9 mouse cellular contexts compared by ENCODE assay signal in the genomic region with DNA sequence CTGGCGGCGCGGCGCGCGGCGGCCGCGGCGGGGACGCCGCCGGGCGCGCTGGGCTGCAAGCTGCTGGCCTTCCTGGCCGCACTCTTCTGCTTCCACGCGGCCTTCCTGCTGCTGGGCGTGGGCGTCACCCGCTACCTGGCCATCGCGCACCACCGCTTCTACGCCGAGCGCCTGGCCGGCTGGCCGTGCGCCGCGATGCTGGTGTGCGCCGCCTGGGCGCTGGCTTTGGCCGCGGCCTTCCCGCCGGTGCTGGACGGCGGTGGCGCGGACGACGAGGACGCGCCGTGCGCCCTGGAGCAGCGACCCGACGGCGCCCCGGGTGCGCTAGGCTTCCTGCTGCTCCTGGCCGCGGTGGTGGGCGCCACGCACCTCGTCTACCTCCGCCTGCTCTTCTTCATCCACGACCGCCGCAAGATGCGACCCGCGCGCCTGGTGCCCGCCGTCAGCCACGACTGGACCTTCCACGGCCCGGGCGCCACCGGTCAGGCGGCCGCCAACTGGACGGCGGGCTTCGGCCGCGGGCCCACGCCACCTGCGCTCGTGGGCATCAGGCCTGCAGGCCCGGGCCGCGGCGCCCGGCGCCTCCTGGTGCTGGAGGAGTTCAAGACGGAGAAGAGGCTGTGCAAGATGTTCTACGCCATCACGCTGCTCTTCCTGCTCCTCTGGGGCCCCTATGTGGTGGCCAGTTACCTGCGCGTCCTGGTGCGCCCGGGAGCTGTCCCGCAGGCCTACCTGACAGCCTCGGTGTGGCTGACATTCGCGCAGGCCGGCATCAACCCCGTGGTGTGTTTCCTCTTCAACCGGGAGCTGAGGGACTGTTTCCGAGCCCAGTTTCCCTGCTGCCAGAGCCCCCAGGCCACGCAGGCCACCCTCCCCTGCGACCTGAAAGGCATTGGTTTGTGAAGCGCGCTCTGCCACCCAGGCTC. TPM values are rescaled to one million over a fixed set of nuclear protein-coding genes. Genes with fewer than 3 reads are reported as not detected.
DNase-seq lines count a peak whose midpoint lies in the region; ATAC-seq and TF ChIP-seq lines count a peak whose summit lies in the region.
"Had no signal": no experiment of that assay in that cellular context is flagged by ENCODE, and none has a peak within 500 bp of the region (broad histone marks: within the 10 kb centered on the region; RNA-seq: fewer than 3 reads in every experiment).

No protein-coding gene starts in this region.

- no peak overlapping the region for H3K27ac ChIP-seq in brown adipose tissue, adult 24 weeks (replicated peaks; ENCODE audit: low read depth, low read length)
- H3K27ac ChIP-seq in embryonic facial prominence, embryonic 15.5 days (replicated peaks): peak overlapping the region; percentile 71; the same call in 1 of the 2 replicates
- no peak overlapping the region for H3K27ac ChIP-seq in intestine, embryonic 14.5 days (ENCODE audit: low read depth)
- H3K27ac ChIP-seq: macrophage had no signal

- no peak for ATAC-seq in embryonic facial prominence, embryonic 15.5 days (ENCODE audit: insufficient number of reproducible peaks, low FRiP score, low TSS enrichment, low read depth)
- ATAC-seq in intestine, embryonic 14.5 days (replicated peaks; ENCODE audit: low FRiP score, low TSS enrichment, low read depth): peak; percentile 3; the same call in 1 of the 2 replicates

- no peak for TF ChIP-seq CTCF in lung, adult 2 months (IDR thresholded peaks at IDR 0.05; ENCODE audit: insufficient read depth, low read length)

- TF ChIP-seq POLR2A in lung, adult 2 months (IDR thresholded peaks at IDR 0.05; ENCODE audit: borderline replicate concordance, extremely low read depth, low read depth, low read length): no peak

- no peaks in the 10 kb centered on the region for H3K36me3 ChIP-seq in embryonic facial prominence, embryonic 15.5 days
- no peaks in the 10 kb centered on the region for H3K36me3 ChIP-seq in intestine, embryonic 14.5 days (ENCODE audit: control insufficient read depth, insufficient read depth, low read length)
- H3K36me3 ChIP-seq in megakaryocyte, embryonic 14.5 days (replicated peaks; ENCODE audit: low read length): no peaks in the 10 kb centered on the region

- H3K27me3 ChIP-seq in embryonic facial prominence, embryonic 15.5 days: peaks cover 47% of the 10 kb centered on the region
- peaks cover 52% of the 10 kb centered on the region for H3K27me3 ChIP-seq in intestine, embryonic 14.5 days (replicated peaks; ENCODE audit: control insufficient read depth, insufficient read depth, low read length)
- peaks cover 93% of the 10 kb centered on the region for H3K27me3 ChIP-seq in megakaryocyte, embryonic 14.5 days (replicated peaks)

- peak overlapping the region; percentile 53 for H3K9ac ChIP-seq in embryonic facial prominence, embryonic 15.5 days
- H3K9ac ChIP-seq in intestine, embryonic 14.5 days (ENCODE audit: low read length): peak overlapping the region; percentile 71

- WGBS in lung, adult 2 months: 3% methylated on average over 110 of the region's 110 CpGs
- WGBS in embryonic facial prominence, embryonic 15.5 days: under 1% methylated on average over 109 of the region's 110 CpGs
- WGBS in intestine, embryonic 14.5 days: 1% methylated on average over 105 of the region's 110 CpGs

- peak overlapping the region; percentile 92 for H3K4me2 ChIP-seq in embryonic facial prominence, embryonic 15.5 days (replicated peaks)
- peak overlapping the region; percentile 81 for H3K4me2 ChIP-seq in intestine, embryonic 14.5 days (ENCODE audit: low read length)

- no peak for DNase-seq in lung, adult 2 months
- no peak for DNase-seq in lung, postnatal 36 days
- DNase-seq in intestine, embryonic 14.5 days (ENCODE audit: low spot score): peak; percentile 68
- DNase-seq in urinary bladder, adult 2 months (ENCODE audit: low spot score): peak; percentile 29
- no peak for DNase-seq in ovary, adult 18-20 months (ENCODE audit: low spot score)

- no peaks in the 10 kb centered on the region for H3K4me1 ChIP-seq in lung, adult 2 months (ENCODE audit: control insufficient read depth, insufficient read depth, low read length)
- H3K4me1 ChIP-seq in brown adipose tissue, adult 24 weeks (ENCODE audit: control insufficient read depth, insufficient read depth, insufficient read length, low read length): no peaks in the 10 kb centered on the region
- H3K4me1 ChIP-seq in embryonic facial prominence, embryonic 15.5 days: peaks cover 22% of the 10 kb centered on the region
- peaks cover 8% of the 10 kb centered on the region; the same call in 1 of the 2 replicates for H3K4me1 ChIP-seq in intestine, embryonic 14.5 days (replicated peaks; ENCODE audit: control insufficient read depth, insufficient read depth, low read length)
- H3K4me1 ChIP-seq in megakaryocyte, embryonic 14.5 days: peaks cover 12% of the 10 kb centered on the region

- H3K4me3 ChIP-seq in lung, adult 2 months (replicated peaks; ENCODE audit: extremely low read depth, low read depth, low read length): peak overlapping the region; percentile 50
- peak overlapping the region; percentile 68 for H3K4me3 ChIP-seq in brown adipose tissue, adult 24 weeks (ENCODE audit: insufficient read depth, low read depth, low read length)
- peak overlapping the region; percentile 76 for H3K4me3 ChIP-seq in embryonic facial prominence, embryonic 15.5 days (replicated peaks)
- peak overlapping the region; percentile 68 for H3K4me3 ChIP-seq in intestine, embryonic 14.5 days (ENCODE audit: low read depth, low read length)
- peak overlapping the region; percentile 90 for H3K4me3 ChIP-seq in megakaryocyte, embryonic 14.5 days (replicated peaks)

- H3K9me3 ChIP-seq in embryonic facial prominence, embryonic 15.5 days (replicated peaks): no peaks in the 10 kb centered on the region
- no peaks in the 10 kb centered on the region for H3K9me3 ChIP-seq in intestine, embryonic 14.5 days (ENCODE audit: control insufficient read depth, low read length)
- H3K9me3 ChIP-seq in megakaryocyte, embryonic 14.5 days: no peaks in the 10 kb centered on the region

RNA-seq across cellular contexts. Expression of a gene that starts 0.7 kb away (rescaled TPM):
- 3.0 and 4.2 TPM in 2 replicates for polyA plus RNA-seq in lung, adult 2 months (2012; rRNA removed)
- polyA plus RNA-seq in brown adipose tissue, adult 24 weeks (2012; ENCODE audit: insufficient read depth, insufficient read length, missing spikeins): 0.44 and 0.63 TPM in 2 replicates
- polyA plus RNA-seq in embryonic facial prominence, embryonic 15.5 days (2015; fragmentation: Nextera tagmentation; extraction: Ambion mirVana): 7.0 and 7.5 TPM in 2 replicates
- polyA plus RNA-seq in intestine, embryonic 14.5 days (2014; fragmentation: Nextera tagmentation; extraction: Ambion mirVana): 3.1 and 3.5 TPM in 2 replicates
- polyA plus RNA-seq in megakaryocyte, embryonic 14.5 days (2012; ENCODE audit: insufficient read depth, low replicate concordance): 0.15 TPM in 1 of 2 replicates, not detected in the other
- 4.2 and 6.6 TPM in 2 replicates for polyA plus RNA-seq in urinary bladder, adult 2 months (2012; rRNA removed)
- polyA plus RNA-seq: macrophage had no signal

RNA-seq across cellular contexts. Expression of a gene that starts 26.6 kb away (rescaled TPM):
- polyA plus RNA-seq in lung, adult 2 months (2012; rRNA removed): 0.71 and 1.4 TPM in 2 replicates
- not detected in 2 replicates for polyA plus RNA-seq in brown adipose tissue, adult 24 weeks (2012; ENCODE audit: insufficient read depth, insufficient read length, missing spikeins)
- 1.7 and 3.5 TPM in 2 replicates for polyA plus RNA-seq in embryonic facial prominence, embryonic 15.5 days (2015; fragmentation: Nextera tagmentation; extraction: Ambion mirVana)
- polyA plus RNA-seq in intestine, embryonic 14.5 days (2014; fragmentation: Nextera tagmentation; extraction: Ambion mirVana): 5.1 and 6.9 TPM in 2 replicates
- polyA plus RNA-seq in megakaryocyte, embryonic 14.5 days (2012; ENCODE audit: insufficient read depth, low replicate concordance): not detected in 2 replicates
- polyA plus RNA-seq in urinary bladder, adult 2 months (2012; rRNA removed): 1.2 and 2.5 TPM in 2 replicates

RNA-seq across cellular contexts. Expression of a gene that starts 26.6 kb away (rescaled TPM):
- polyA plus RNA-seq in lung, adult 2 months (2012; rRNA removed): 10.8 and 15.2 TPM in 2 replicates
- polyA plus RNA-seq in brown adipose tissue, adult 24 weeks (2012; ENCODE audit: insufficient read depth, insufficient read length, missing spikeins): 113 and 125 TPM in 2 replicates
- polyA plus RNA-seq in embryonic facial prominence, embryonic 15.5 days (2015; fragmentation: Nextera tagmentation; extraction: Ambion mirVana): 14.9 and 16.1 TPM in 2 replicates
- 14.5 and 16.3 TPM in 2 replicates for polyA plus RNA-seq in intestine, embryonic 14.5 days (2014; fragmentation: Nextera tagmentation; extraction: Ambion mirVana)
- 1.00 TPM in 1 of 2 replicates, not detected in the other for polyA plus RNA-seq in megakaryocyte, embryonic 14.5 days (2012; ENCODE audit: insufficient read depth, low replicate concordance)
- 42.9 and 47.3 TPM in 2 replicates for polyA plus RNA-seq in urinary bladder, adult 2 months (2012; rRNA removed)

RNA-seq across cellular contexts. Expression of a gene that starts 33.0 kb away (rescaled TPM):
- polyA plus RNA-seq in lung, adult 2 months (2012; rRNA removed): not detected in 2 replicates
- polyA plus RNA-seq in brown adipose tissue, adult 24 weeks (2012; ENCODE audit: insufficient read depth, insufficient read length, missing spikeins): not detected in 2 replicates
- 2.1 and 2.3 TPM in 2 replicates for polyA plus RNA-seq in embryonic facial prominence, embryonic 15.5 days (2015; fragmentation: Nextera tagmentation; extraction: Ambion mirVana)
- not detected in 2 replicates for polyA plus RNA-seq in intestine, embryonic 14.5 days (2014; fragmentation: Nextera tagmentation; extraction: Ambion mirVana)
- 0.46 TPM in 1 of 2 replicates, not detected in the other for polyA plus RNA-seq in megakaryocyte, embryonic 14.5 days (2012; ENCODE audit: insufficient read depth, low replicate concordance)
- not detected in 2 replicates for polyA plus RNA-seq in urinary bladder, adult 2 months (2012; rRNA removed)
- polyA plus RNA-seq: macrophage had no signal

Comparison
In these comparisons a context has a peak if more than half of its experiments do, and no peak if none do; other contexts are left out.
1. DNase-seq: peak in intestine, embryonic 14.5 days (single experiment) and urinary bladder, adult 2 months (single experiment); none in lung, adult 2 months (single experiment), lung, postnatal 36 days (single experiment) and ovary, adult 18-20 months (single experiment).
2. Peak in every context shown above with its lines, with median percentiles within 50 percentile points of each other: H3K4me3 ChIP-seq.